Comparison of ENCODE assay signal across 8 mouse cellular contexts in the genomic region with DNA sequence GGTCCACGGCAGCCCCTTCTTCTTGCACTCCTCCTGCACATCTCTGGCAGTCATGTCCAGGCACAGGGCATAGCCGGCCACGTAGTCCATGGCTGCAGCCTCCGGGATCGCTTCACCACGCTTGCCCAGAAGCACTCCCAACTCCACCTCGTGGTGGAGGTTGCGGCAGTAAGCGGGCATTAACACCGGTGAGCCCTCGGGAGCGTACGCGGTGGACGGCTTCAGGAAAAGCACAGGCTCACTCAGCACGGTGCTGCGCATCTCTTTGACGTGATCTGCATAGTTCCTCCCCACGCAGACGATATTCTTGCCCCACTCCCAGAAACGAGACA. TPM values are rescaled to one million over a fixed set of nuclear protein-coding genes. Genes with fewer than 3 reads are reported as not detected.
A peak's percentile ranks its signal among the peaks of the same experiment; 100 is the strongest.
DNase-seq lines count a peak whose midpoint lies in the region; ATAC-seq and TF ChIP-seq lines count a peak whose summit lies in the region.

No protein-coding gene starts in this region.

- TF ChIP-seq CTCF in lung, adult 2 months (IDR thresholded peaks at IDR 0.05; ENCODE audit: insufficient read depth, low read length) = peak; percentile 24; the same call in 1 of the 2 replicates

- peak overlapping the region; percentile 87 for H3K4me2 ChIP-seq in embryonic facial prominence, embryonic 12.5 days (replicated peaks)
- H3K4me2 ChIP-seq in neural tube, embryonic 12.5 days (replicated peaks) = peak overlapping the region; percentile 92

- H3K36me3 ChIP-seq in embryonic facial prominence, embryonic 12.5 days = peaks cover 13% of the 10 kb centered on the region
- peaks cover 7% of the 10 kb centered on the region for H3K36me3 ChIP-seq in neural tube, embryonic 12.5 days

- no peak for DNase-seq in lung, adult 2 months
- no peak for DNase-seq in lung, adult 18-20 months
- DNase-seq in induced T-regulatory cell, adult 2 months (ENCODE audit: low read depth) = peak; percentile 86
- DNase-seq in spleen, postnatal 4 days (ENCODE audit: low spot score in 2 of 2) = no peak
- DNase-seq in embryo, embryonic 10.5 days (ENCODE audit: low spot score) = no peak
- no peak for DNase-seq in frontal cortex, postnatal 14 days (ENCODE audit: low spot score in 2 of 2)

- WGBS in lung, adult 2 months = under 1% methylated on average over 21 of the region's 21 CpGs
- under 1% methylated on average over 21 of the region's 21 CpGs for WGBS in embryonic facial prominence, embryonic 12.5 days
- WGBS in neural tube, embryonic 12.5 days = under 1% methylated on average over 21 of the region's 21 CpGs

- H3K27me3 ChIP-seq in embryonic facial prominence, embryonic 12.5 days = peaks cover 10% of the 10 kb centered on the region; the same call in 1 of the 2 replicates
- peaks cover 4% of the 10 kb centered on the region; the same call in 1 of the 2 replicates for H3K27me3 ChIP-seq in neural tube, embryonic 12.5 days (replicated peaks)

- ATAC-seq in embryonic facial prominence, embryonic 12.5 days (ENCODE audit: insufficient number of reproducible peaks, insufficient read depth, low FRiP score, low TSS enrichment) = peak; percentile 54
- peak; percentile 73 for ATAC-seq in neural tube, embryonic 12.5 days (ENCODE audit: low FRiP score, low read depth)

- no peak; the same call in 1 of the 2 replicates for TF ChIP-seq POLR2A in lung, adult 2 months (IDR thresholded peaks at IDR 0.05; ENCODE audit: borderline replicate concordance, extremely low read depth, low read depth, low read length)

- H3K27ac ChIP-seq in embryonic facial prominence, embryonic 12.5 days = peak overlapping the region; percentile 87
- H3K27ac ChIP-seq in neural tube, embryonic 12.5 days = no peak overlapping the region

- no peaks in the 10 kb centered on the region for H3K9me3 ChIP-seq in embryonic facial prominence, embryonic 12.5 days
- no peaks in the 10 kb centered on the region for H3K9me3 ChIP-seq in neural tube, embryonic 12.5 days

- peaks cover 2% of the 10 kb centered on the region; the same call in 1 of the 2 replicates for H3K4me1 ChIP-seq in lung, adult 2 months (ENCODE audit: control insufficient read depth, insufficient read depth, low read length)
- peaks cover 14% of the 10 kb centered on the region for H3K4me1 ChIP-seq in embryonic facial prominence, embryonic 12.5 days
- H3K4me1 ChIP-seq in neural tube, embryonic 12.5 days = peaks cover 17% of the 10 kb centered on the region; the same call in 1 of the 2 replicates

- peak overlapping the region; percentile 58 for H3K9ac ChIP-seq in embryonic facial prominence, embryonic 12.5 days
- peak overlapping the region; percentile 77 for H3K9ac ChIP-seq in neural tube, embryonic 12.5 days

- H3K4me3 ChIP-seq in lung, adult 2 months (replicated peaks; ENCODE audit: extremely low read depth, low read depth, low read length) = peak overlapping the region; percentile 98
- peak overlapping the region; percentile 77 for H3K4me3 ChIP-seq in embryonic facial prominence, embryonic 12.5 days
- peak overlapping the region; percentile 78 for H3K4me3 ChIP-seq in neural tube, embryonic 12.5 days

RNA-seq across cellular contexts. Expression of gene Fahd1, which starts 0.5 kb away (rescaled TPM):
- polyA plus RNA-seq in lung, adult 2 months (2012; rRNA removed) = 6.4 and 7.8 TPM in 2 replicates
- polyA plus RNA-seq in embryonic facial prominence, embryonic 12.5 days (2016; fragmentation: Nextera tagmentation; extraction: Ambion mirVana) = 21.3 and 23.2 TPM in 2 replicates
- polyA plus RNA-seq in neural tube, embryonic 12.5 days (2016; fragmentation: Nextera tagmentation; extraction: Ambion mirVana) = 18.2 and 18.7 TPM in 2 replicates

RNA-seq across cellular contexts. Expression of gene Hagh, which starts 9.8 kb away (rescaled TPM):
- 56.1 and 83.4 TPM in 2 replicates for polyA plus RNA-seq in lung, adult 2 months (2012; rRNA removed)
- polyA plus RNA-seq in embryonic facial prominence, embryonic 12.5 days (2016; fragmentation: Nextera tagmentation; extraction: Ambion mirVana) = 24.2 and 26.1 TPM in 2 replicates
- 37.5 and 40.0 TPM in 2 replicates for polyA plus RNA-seq in neural tube, embryonic 12.5 days (2016; fragmentation: Nextera tagmentation; extraction: Ambion mirVana)

RNA-seq across cellular contexts. Expression of gene Igfals, which starts 16.1 kb away (rescaled TPM):
- 3.0 and 3.9 TPM in 2 replicates for polyA plus RNA-seq in lung, adult 2 months (2012; rRNA removed)
- 0.22 and 0.28 TPM in 2 replicates for polyA plus RNA-seq in embryonic facial prominence, embryonic 12.5 days (2016; fragmentation: Nextera tagmentation; extraction: Ambion mirVana)
- 0.28 and 0.32 TPM in 2 replicates for polyA plus RNA-seq in neural tube, embryonic 12.5 days (2016; fragmentation: Nextera tagmentation; extraction: Ambion mirVana)

RNA-seq across cellular contexts. Expression of gene Nubp2, which starts 36.5 kb away (rescaled TPM):
- 23.6 and 36.7 TPM in 2 replicates for polyA plus RNA-seq in lung, adult 2 months (2012; rRNA removed)
- polyA plus RNA-seq in embryonic facial prominence, embryonic 12.5 days (2016; fragmentation: Nextera tagmentation; extraction: Ambion mirVana) = 49.7 and 53.6 TPM in 2 replicates
- polyA plus RNA-seq in neural tube, embryonic 12.5 days (2016; fragmentation: Nextera tagmentation; extraction: Ambion mirVana) = 75.4 and 75.9 TPM in 2 replicates

RNA-seq across cellular contexts. Expression of gene Spsb3, which starts 36.7 kb away (rescaled TPM):
- 76.4 and 85.4 TPM in 2 replicates for polyA plus RNA-seq in lung, adult 2 months (2012; rRNA removed)
- 43.3 and 43.8 TPM in 2 replicates for polyA plus RNA-seq in embryonic facial prominence, embryonic 12.5 days (2016; fragmentation: Nextera tagmentation; extraction: Ambion mirVana)
- polyA plus RNA-seq in neural tube, embryonic 12.5 days (2016; fragmentation: Nextera tagmentation; extraction: Ambion mirVana) = 53.1 and 57.7 TPM in 2 replicates
